Mouse (Mus musculus): Measurements from ENCODE around the gene Sfxn5. TPM values are rescaled to one million over a fixed set of nuclear protein-coding genes. Genes with fewer than 3 reads are reported as not detected.

Gene Sfxn5
- total RNA-seq, 2 experiments from 2014 or later = 0.84 to 1.7 TPM

GRCm38 (mm10) chr6:85209226-85209967, 123.8 kb downstream of the Sfxn5 start:
- no peak for ATAC-seq (replicated peaks; ENCODE audit: low FRiP score, poor library complexity, severe bottlenecking)

- no peak for ATAC-seq (replicated peaks; ENCODE audit: low FRiP score, poor library complexity, severe bottlenecking)
Measured at GRCm38 (mm10) chr6:85207345-85207744, 125.9 kb downstream of the Sfxn5 start.

- ATAC-seq (replicated peaks; ENCODE audit: low FRiP score, poor library complexity, severe bottlenecking) = no peak
Measured at GRCm38 (mm10) chr6:85206939-85207285, 126.3 kb downstream of the Sfxn5 start.

GRCm38 (mm10) chr6:85206182-85206938, 126.9 kb downstream of the Sfxn5 start:
- no peak for ATAC-seq (replicated peaks; ENCODE audit: low FRiP score, poor library complexity, severe bottlenecking)

- ATAC-seq (replicated peaks; ENCODE audit: low FRiP score, poor library complexity, severe bottlenecking) = no peak
Measured at GRCm38 (mm10) chr6:85197951-85198350, 135.3 kb downstream of the Sfxn5 start.

GRCm38 (mm10) chr6:85193381-85194318, 139.6 kb downstream of the Sfxn5 start:
- ATAC-seq (replicated peaks; ENCODE audit: low FRiP score, poor library complexity, severe bottlenecking) = no peak

- ATAC-seq (replicated peaks; ENCODE audit: low FRiP score, poor library complexity, severe bottlenecking) = no peak
Measured at GRCm38 (mm10) chr6:85191751-85192440, 141.3 kb downstream of the Sfxn5 start.

- ATAC-seq (replicated peaks; ENCODE audit: low FRiP score, poor library complexity, severe bottlenecking) = no peak
Measured at GRCm38 (mm10) chr6:85190671-85191070, 142.6 kb downstream of the Sfxn5 start.

- ATAC-seq (replicated peaks; ENCODE audit: low FRiP score, poor library complexity, severe bottlenecking) = no peak
Measured at GRCm38 (mm10) chr6:85189911-85190591, 143.2 kb downstream of the Sfxn5 start.

GRCm38 (mm10) chr6:85189361-85189760, 143.9 kb downstream of the Sfxn5 start:
- ATAC-seq (replicated peaks; ENCODE audit: low FRiP score, poor library complexity, severe bottlenecking) = no peak

- no peak for ATAC-seq (replicated peaks; ENCODE audit: low FRiP score, poor library complexity, severe bottlenecking)
Measured at GRCm38 (mm10) chr6:85188256-85189110, 144.7 kb downstream of the Sfxn5 start.

- ATAC-seq (replicated peaks; ENCODE audit: low FRiP score, poor library complexity, severe bottlenecking) = no peak
Measured at GRCm38 (mm10) chr6:85187340-85188211, 145.6 kb downstream of the Sfxn5 start, which contains the start of gene Emx1. Gene Emx1 (plus strand): TSS chr6:85187438.

GRCm38 (mm10) chr6:85186744-85187059, 146.5 kb downstream of the Sfxn5 start:
- no peak for ATAC-seq (replicated peaks; ENCODE audit: low FRiP score, poor library complexity, severe bottlenecking)

- no peak for ATAC-seq (replicated peaks; ENCODE audit: low FRiP score, poor library complexity, severe bottlenecking)
Measured at GRCm38 (mm10) chr6:85186033-85186743, 147.0 kb downstream of the Sfxn5 start.

GRCm38 (mm10) chr6:85183951-85184350, 149.3 kb downstream of the Sfxn5 start:
- ATAC-seq (replicated peaks; ENCODE audit: low FRiP score, poor library complexity, severe bottlenecking) = no peak

GRCm38 (mm10) chr6:85180036-85180435, 153.2 kb downstream of the Sfxn5 start:
- no peak for ATAC-seq (replicated peaks; ENCODE audit: low FRiP score, poor library complexity, severe bottlenecking)

GRCm38 (mm10) chr6:85179569-85179968, 153.7 kb downstream of the Sfxn5 start:
- no peak for ATAC-seq (replicated peaks; ENCODE audit: low FRiP score, poor library complexity, severe bottlenecking)
